29 mouse cellular contexts compared by ENCODE assay signal in the genomic region with DNA sequence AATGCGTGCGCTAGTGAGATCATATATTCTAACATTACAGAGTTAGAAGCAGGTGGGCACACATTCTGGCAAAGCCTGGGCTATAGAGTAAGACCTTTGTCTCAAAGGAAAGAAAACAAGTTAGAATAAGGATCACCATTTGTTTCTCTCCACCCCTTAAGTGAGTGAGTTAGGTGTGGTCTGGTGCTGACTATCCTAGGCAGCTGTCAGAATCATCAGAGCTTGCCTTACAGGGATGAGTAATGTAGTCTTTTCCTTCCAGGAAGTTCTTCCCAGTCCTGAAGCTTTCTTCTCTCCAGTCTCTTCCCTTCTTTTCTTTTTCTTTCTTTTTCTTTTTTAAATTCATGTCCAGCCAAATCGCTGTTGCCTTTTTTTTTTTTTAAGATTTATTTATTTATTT. TPM values are rescaled to one million over a fixed set of nuclear protein-coding genes. Genes with fewer than 3 reads are reported as not detected.
DNase-seq lines count a peak whose midpoint lies in the region; ATAC-seq and TF ChIP-seq lines count a peak whose summit lies in the region.
"Had no signal": no experiment of that assay in that cellular context is flagged by ENCODE, and none has a peak within 500 bp of the region (broad histone marks: within the 10 kb centered on the region; RNA-seq: fewer than 3 reads in every experiment).

No protein-coding gene starts in this region.

- TF ChIP-seq CTCF in hindbrain, postnatal 0 days (IDR thresholded peaks at IDR 0.05; ENCODE audit: low read depth) = no peak
- TF ChIP-seq CTCF in E14TG2a.4 (conservative IDR thresholded peaks at IDR 0.05; ENCODE audit: low read length) = no peak

- H3ac ChIP-seq in myocyte (ENCODE audit: control insufficient read depth, insufficient read length) = no peak overlapping the region

- no peak overlapping the region for H3K4me2 ChIP-seq in hindbrain, postnatal 0 days (ENCODE audit: low read depth, low read length)
- peak overlapping the region; percentile 57 for H3K4me2 ChIP-seq in myocyte (ENCODE audit: low read depth)
- H3K4me2 ChIP-seq: embryonic facial prominence, embryonic 12.5 days; embryonic facial prominence, embryonic 15.5 days; heart, embryonic 11.5 days; hindbrain, embryonic 13.5 days had no signal

- WGBS in hindbrain, embryonic 10.5 days = 97% methylated on average over 3 of the region's 3 CpGs
- WGBS in hindbrain, postnatal 0 days = 100% methylated on average over 3 of the region's 3 CpGs

- ATAC-seq in hindbrain, postnatal 0 days = no peak
- ATAC-seq: forebrain, embryonic 14.5 days; hindbrain, embryonic 16.5 days; inflammation-experienced regulatory T-cells, adult 6 months; intestine, embryonic 16.5 days; Patski had no signal

- H3K27me3 ChIP-seq in hindbrain, embryonic 10.5 days (ENCODE audit: insufficient read depth, poor library complexity, severe bottlenecking) = no peaks in the 10 kb centered on the region
- no peaks in the 10 kb centered on the region for H3K27me3 ChIP-seq in hindbrain, postnatal 0 days (ENCODE audit: insufficient read depth, low read length)
- H3K27me3 ChIP-seq in E14TG2a.4 (ENCODE audit: insufficient read depth, low read length) (no peaks in the 10 kb centered on the region), myocyte (ENCODE audit: control insufficient read depth, insufficient read depth, insufficient read length) (no peaks in the 10 kb centered on the region)
- H3K27me3 ChIP-seq: CH12.LX; embryonic facial prominence, embryonic 12.5 days; embryonic facial prominence, embryonic 15.5 days; hindbrain, embryonic 13.5 days; Patski had no signal

- H3K27ac ChIP-seq in hindbrain, embryonic 10.5 days = peak overlapping the region; percentile 23; the same call in 1 of the 2 replicates
- H3K27ac ChIP-seq in hindbrain, postnatal 0 days = no peak overlapping the region
- H3K27ac ChIP-seq: embryonic facial prominence, embryonic 12.5 days; embryonic facial prominence, embryonic 15.5 days; hindbrain, embryonic 13.5 days had no signal

- H3K36me3 ChIP-seq in hindbrain, embryonic 10.5 days = peaks cover under 1% of the 10 kb centered on the region; the same call in 1 of the 2 replicates
- H3K36me3 ChIP-seq in hindbrain, postnatal 0 days (ENCODE audit: insufficient read depth, low read length) = no peaks in the 10 kb centered on the region
- H3K36me3 ChIP-seq in E14TG2a.4 (ENCODE audit: insufficient read depth, low read length) = peaks cover 2% of the 10 kb centered on the region
- H3K36me3 ChIP-seq in myocyte (ENCODE audit: control insufficient read depth, insufficient read depth) = no peaks in the 10 kb centered on the region
- H3K36me3 ChIP-seq: embryonic facial prominence, embryonic 12.5 days; embryonic facial prominence, embryonic 15.5 days; hindbrain, embryonic 13.5 days had no signal

- H3K9me3 ChIP-seq in hindbrain, embryonic 10.5 days = no peaks in the 10 kb centered on the region
- H3K9me3 ChIP-seq in hindbrain, postnatal 0 days (ENCODE audit: low read length) = no peaks in the 10 kb centered on the region
- no peaks in the 10 kb centered on the region for H3K9me3 ChIP-seq in E14TG2a.4 (ENCODE audit: low read length)
- H3K9me3 ChIP-seq: embryonic facial prominence, embryonic 12.5 days; embryonic facial prominence, embryonic 15.5 days; G1E; hindbrain, embryonic 13.5 days had no signal

- H3K79me2 ChIP-seq in myocyte (ENCODE audit: control insufficient read depth, insufficient read depth) = peaks cover 5% of the 10 kb centered on the region

- no peak overlapping the region for H3K4me3 ChIP-seq in hindbrain, embryonic 10.5 days
- no peak overlapping the region for H3K4me3 ChIP-seq in hindbrain, postnatal 0 days (ENCODE audit: low read length)
- H3K4me3 ChIP-seq in E14TG2a.4 (replicated peaks; ENCODE audit: low read length) (peak overlapping the region; percentile 17; the same call in 1 of the 2 replicates), myocyte (no peak overlapping the region)
- H3K4me3 ChIP-seq: embryonic facial prominence, embryonic 12.5 days; embryonic facial prominence, embryonic 15.5 days; hindbrain, embryonic 13.5 days had no signal

- H3K4me1 ChIP-seq in hindbrain, embryonic 10.5 days (replicated peaks) = peaks cover 42% of the 10 kb centered on the region
- H3K4me1 ChIP-seq in hindbrain, postnatal 0 days (ENCODE audit: insufficient read depth, low read length) = 0 out of 2 replicates have a peak, but pooled peaks cover 4% of the 10 kb centered on the region
- peaks cover 69% of the 10 kb centered on the region for H3K4me1 ChIP-seq in E14TG2a.4 (replicated peaks; ENCODE audit: low read depth, low read length)

- no peak for TF ChIP-seq POLR2A in myocyte (IDR thresholded peaks at IDR 0.05; ENCODE audit: insufficient read length, low read depth)

- no peak overlapping the region for H3K9ac ChIP-seq in hindbrain, postnatal 0 days (replicated peaks; ENCODE audit: low read length)
- H3K9ac ChIP-seq: embryonic facial prominence, embryonic 12.5 days; embryonic facial prominence, embryonic 15.5 days; hindbrain, embryonic 13.5 days had no signal

- no peak for DNase-seq in hindbrain, embryonic 10.5 days (ENCODE audit: low spot score)
- DNase-seq in hindbrain, postnatal 0 days (ENCODE audit: low spot score) = no peak
- peak; percentile 59 for DNase-seq in 3T3-L1 (ENCODE audit: low read depth, low spot score)
- DNase-seq in thymus, adult 18-20 months = no peak
- DNase-seq in right cerebral cortex, postnatal 14 days = no peak
- DNase-seq: adrenal gland, postnatal 10 days; adrenal gland, postnatal 36 days; cerebellum, adult 2 months; cerebellum, adult 9-11 months; cerebellum, postnatal 25 days; gastrocnemius, postnatal 14 days had no signal

TF ChIP-seq in myocyte, 11 proteins besides CTCF, POLR2A, EP300 and RAD21:
- peak; percentile 35 to 80 (median 44) for TF ChIP-seq MYOD1 (IDR thresholded peaks at IDR 0.05; ENCODE audit: control insufficient read depth in 1 of 3, insufficient read length in 2 of 3, low read depth in 2 of 3)
- TF ChIP-seq MYOG (IDR thresholded peaks at IDR 0.05; ENCODE audit: control insufficient read depth in 1 of 3, insufficient read depth in 1 of 3, insufficient read length in 2 of 3, low read depth in 2 of 3) = peak in 1 of 3 experiments; percentile 64
- TF ChIP-seq POLR2AphosphoS2 (IDR thresholded peaks at IDR 0.05; ENCODE audit: insufficient read length, low read depth) = no peak
TF ChIP-seq in myocyte: peak in this region for 2.

RNA-seq across cellular contexts. Expression of gene Sp1, which starts 3.7 kb away (rescaled TPM):
- 6.1 and 9.3 TPM in 2 replicates for polyA plus RNA-seq in hindbrain, embryonic 10.5 days (2016; fragmentation: Nextera tagmentation; extraction: Ambion mirVana)
- 24.7 and 26.0 TPM in 2 replicates for total RNA-seq in hindbrain, postnatal 0 days (2014; rRNA removed)
- 3.0 and 3.5 TPM in 2 replicates for polyA plus RNA-seq in hindbrain, postnatal 0 days (2015; fragmentation: Nextera tagmentation; extraction: Ambion mirVana)
- polyA plus RNA-seq in myocyte (2012; fragmentation: generic; extraction: Trizol) = 11.7 TPM

RNA-seq across cellular contexts. Expression of gene Sp7, which starts 35.2 kb away (rescaled TPM):
- polyA plus RNA-seq in hindbrain, embryonic 10.5 days (2016; fragmentation: Nextera tagmentation; extraction: Ambion mirVana) = 1.0 and 1.2 TPM in 2 replicates
- 0.11 and 0.31 TPM in 2 replicates for total RNA-seq in hindbrain, postnatal 0 days (2014; rRNA removed)
- polyA plus RNA-seq in hindbrain, postnatal 0 days (2015; fragmentation: Nextera tagmentation; extraction: Ambion mirVana) = 0.38 and 0.40 TPM in 2 replicates
- 0.24 TPM for polyA plus RNA-seq in myocyte (2012; fragmentation: generic; extraction: Trizol)
- total RNA-seq: CH12.LX; common myeloid progenitor, adult 5-6 weeks; heart, adult 8-10 months; heart, postnatal 25 days; hematopoietic stem cell, adult 5-6 weeks had no signal
- polyA plus RNA-seq: G1E; heart, postnatal 0 days; inflammation-experienced regulatory T-cells, adult 6 months; Patski had no signal

RNA-seq across cellular contexts. Expression of gene Amhr2, which starts 43.0 kb away (rescaled TPM):
- polyA plus RNA-seq in hindbrain, embryonic 10.5 days (2016; fragmentation: Nextera tagmentation; extraction: Ambion mirVana) = 0.17 and 0.18 TPM in 2 replicates
- 0.16 TPM in 1 of 2 replicates, not detected in the other for total RNA-seq in hindbrain, postnatal 0 days (2014; rRNA removed)
- 0.36 and 0.62 TPM in 2 replicates for polyA plus RNA-seq in hindbrain, postnatal 0 days (2015; fragmentation: Nextera tagmentation; extraction: Ambion mirVana)
- polyA plus RNA-seq in myocyte (2012; fragmentation: generic; extraction: Trizol) = 0.32 TPM
- total RNA-seq: CH12.LX; common myeloid progenitor, adult 5-6 weeks; G1E; hematopoietic stem cell, adult 5-6 weeks had no signal
- polyA plus RNA-seq: G1E; inflammation-experienced regulatory T-cells, adult 6 months; Patski had no signal

RNA-seq across cellular contexts. Expression of gene Aaas, which starts 51.6 kb away (rescaled TPM):
- 102 and 122 TPM in 2 replicates for polyA plus RNA-seq in hindbrain, embryonic 10.5 days (2016; fragmentation: Nextera tagmentation; extraction: Ambion mirVana)
- total RNA-seq in hindbrain, postnatal 0 days (2014; rRNA removed) = 19.4 and 25.4 TPM in 2 replicates
- polyA plus RNA-seq in hindbrain, postnatal 0 days (2015; fragmentation: Nextera tagmentation; extraction: Ambion mirVana) = 31.4 and 36.4 TPM in 2 replicates
- 57.5 TPM for polyA plus RNA-seq in myocyte (2012; fragmentation: generic; extraction: Trizol)

RNA-seq across cellular contexts. Expression of gene Prr13, which starts 56.6 kb away (rescaled TPM):
- 84.3 and 98.2 TPM in 2 replicates for polyA plus RNA-seq in hindbrain, embryonic 10.5 days (2016; fragmentation: Nextera tagmentation; extraction: Ambion mirVana)
- 27.4 and 28.0 TPM in 2 replicates for total RNA-seq in hindbrain, postnatal 0 days (2014; rRNA removed)
- polyA plus RNA-seq in hindbrain, postnatal 0 days (2015; fragmentation: Nextera tagmentation; extraction: Ambion mirVana) = 90.4 and 95.1 TPM in 2 replicates
- 92.9 TPM for polyA plus RNA-seq in myocyte (2012; fragmentation: generic; extraction: Trizol)
